Mouse (Mus musculus) monocyte, adult 2 months (primary cell): ENCODE measurements around the gene Kcnip2.

Experiments used
- DNase-seq, 2 experiments: peaks; one replicate each; pipeline ENCODE4 v3.0.0; 2022; ENCODE audit warnings: low spot score in 2 of 2, low read depth in 1 of 2

Gene Kcnip2

DNA sequence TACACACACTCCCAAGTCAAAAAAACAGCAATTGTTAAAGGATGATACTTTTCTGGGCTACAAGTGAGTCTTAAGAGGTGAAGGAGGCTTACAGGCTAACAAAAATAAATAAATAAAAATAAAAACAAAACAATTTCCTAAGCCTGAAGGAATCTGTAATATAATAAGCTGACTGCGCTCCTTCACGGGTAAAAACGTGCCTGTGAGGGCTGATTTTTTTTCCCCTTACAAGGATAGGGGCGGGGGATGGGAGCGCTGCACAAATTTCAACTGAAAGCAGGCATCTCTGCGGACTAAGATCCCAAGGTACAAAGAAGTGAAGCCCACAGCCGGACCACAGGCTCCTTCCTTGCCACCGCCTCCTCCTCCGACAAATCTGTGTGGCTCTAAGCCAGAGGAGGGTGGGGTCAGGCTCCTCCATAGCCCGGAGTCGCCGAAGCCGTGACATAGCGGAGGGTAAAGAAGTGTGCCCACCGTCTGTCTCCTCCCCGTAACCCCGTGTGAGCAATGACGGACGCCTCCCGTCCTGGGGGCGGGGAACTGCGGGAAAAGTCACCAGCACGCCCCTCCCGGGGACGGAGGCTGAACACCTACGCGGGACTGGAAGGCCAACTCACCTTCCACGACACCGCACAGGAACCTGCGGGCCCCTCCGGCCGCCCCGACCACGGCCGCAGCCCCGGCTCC is 33.4 kb downstream of the Kcnip2 start:
- peak; percentile 32 to 40 for DNase-seq

- DNase-seq = no peak
These were observed 34.2 kb downstream of the Kcnip2 start for GRCm38 (mm10) chr19:45781676-45782075.

DNA sequence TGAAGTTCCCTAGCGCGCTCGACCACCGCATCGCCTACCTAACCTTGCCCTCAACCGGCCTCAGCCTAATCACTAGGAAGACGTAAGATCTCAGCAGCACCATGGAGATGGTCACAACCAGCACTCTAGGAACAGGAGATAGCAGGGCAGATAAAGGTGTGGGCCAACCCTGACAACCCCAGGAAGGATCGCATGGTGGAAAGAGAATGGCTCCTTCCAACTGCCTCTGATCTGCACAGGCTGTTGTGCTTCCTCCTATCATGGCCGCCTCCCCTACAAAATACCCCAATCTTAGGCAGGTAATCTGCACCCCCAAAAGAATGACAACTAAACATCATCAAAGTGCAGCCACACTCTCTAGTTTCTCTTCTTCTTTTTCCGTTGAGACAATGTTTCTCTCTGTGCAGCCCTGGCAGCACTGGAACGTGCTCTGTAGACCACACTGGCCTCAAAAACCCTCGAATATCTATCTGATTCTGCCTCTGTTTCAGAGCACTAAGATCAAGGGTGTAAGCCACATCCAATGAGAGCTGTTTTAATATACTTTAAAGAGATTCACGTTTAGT is 35.4 kb downstream of the Kcnip2 start:
- DNase-seq = no peak

GRCm38 (mm10) chr19:45775486-45775885 is 40.4 kb downstream of the Kcnip2 start:
- no peak for DNase-seq

DNA sequence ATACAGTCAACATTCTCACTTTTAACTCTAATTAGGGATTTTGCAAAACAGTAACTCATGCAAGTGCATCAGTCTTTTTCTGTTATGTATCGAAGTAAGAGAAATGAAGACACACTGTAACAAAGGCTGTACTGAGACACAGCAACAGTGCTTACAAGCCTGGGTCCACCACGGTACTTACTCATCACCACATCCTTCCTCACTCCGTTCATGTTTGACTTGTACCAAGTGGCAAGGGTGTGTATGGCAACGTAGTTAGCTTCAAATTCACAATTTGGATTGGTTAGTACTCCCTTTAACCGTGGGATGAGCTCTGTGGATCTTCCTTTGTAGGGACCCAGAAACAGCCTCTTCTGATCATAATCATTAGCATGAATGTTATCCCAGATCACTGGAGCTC is 44.4 kb downstream of the Kcnip2 start:
- DNase-seq = no peak

DNA sequence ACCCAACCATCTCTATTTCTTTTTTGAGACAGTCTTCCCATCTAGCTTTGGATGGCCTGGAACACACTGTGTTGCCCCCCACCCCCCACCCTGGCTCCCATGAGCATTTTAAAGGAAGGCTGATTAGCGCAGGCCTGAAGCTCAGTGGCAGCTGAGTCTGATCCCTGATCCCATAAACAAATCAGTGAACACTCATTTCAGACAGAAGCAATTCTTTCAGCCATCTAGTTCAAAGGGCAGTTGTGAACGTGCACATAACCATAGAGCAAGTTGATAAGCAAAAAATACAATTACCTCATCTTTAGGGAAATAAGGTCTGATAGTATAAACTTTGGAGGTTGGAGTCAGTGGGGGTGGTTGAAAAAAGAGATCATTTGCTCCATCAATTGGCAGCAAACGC is 55.1 kb downstream of the Kcnip2 start:
- DNase-seq = no peak

DNA sequence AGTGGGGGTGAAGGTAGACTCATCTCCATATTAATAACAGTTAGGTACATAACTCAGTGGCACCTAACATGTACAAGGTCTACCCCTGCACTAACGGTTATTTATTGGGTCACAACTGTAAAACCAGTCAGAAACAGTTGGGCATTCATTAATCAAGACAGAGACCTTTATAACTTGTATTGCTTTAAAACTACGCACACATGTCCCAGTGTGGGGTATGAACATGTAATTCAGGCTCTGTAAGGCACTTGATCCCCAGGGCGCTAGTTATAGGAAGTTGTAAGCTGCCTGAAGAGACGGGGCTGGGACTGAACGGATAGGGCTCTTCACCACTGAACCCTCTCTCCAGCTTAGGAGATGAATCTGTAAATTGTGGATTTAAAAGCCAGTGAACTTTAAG is 57.2 kb downstream of the Kcnip2 start:
- no peak for DNase-seq

GRCm38 (mm10) chr19:45753551-45753950 is 62.3 kb downstream of the Kcnip2 start:
- DNase-seq = no peak

GRCm38 (mm10) chr19:45751881-45752280 is 64.0 kb downstream of the Kcnip2 start:
- no peak for DNase-seq

GRCm38 (mm10) chr19:45749243-45750043 is 66.4 kb downstream of the Kcnip2 start, which contains the start of gene Npm3:
Gene Npm3 (minus strand): TSS chr19:45749591.
- DNase-seq = peak; percentile 21 to 56

GRCm38 (mm10) chr19:45748691-45749242 is 67.1 kb downstream of the Kcnip2 start:
- DNase-seq = no peak

- no peak for DNase-seq
These were observed 67.7 kb downstream of the Kcnip2 start for GRCm38 (mm10) chr19:45748206-45748605.

GRCm38 (mm10) chr19:45747028-45747867 is 68.6 kb downstream of the Kcnip2 start:
- peak; percentile 59 to 82 for DNase-seq

- peak; percentile 17 to 54 for DNase-seq
These were observed 69.5 kb downstream of the Kcnip2 start for GRCm38 (mm10) chr19:45746153-45747020.

- no peak for DNase-seq
These were observed 70.3 kb downstream of the Kcnip2 start for GRCm38 (mm10) chr19:45745344-45746152.

DNA sequence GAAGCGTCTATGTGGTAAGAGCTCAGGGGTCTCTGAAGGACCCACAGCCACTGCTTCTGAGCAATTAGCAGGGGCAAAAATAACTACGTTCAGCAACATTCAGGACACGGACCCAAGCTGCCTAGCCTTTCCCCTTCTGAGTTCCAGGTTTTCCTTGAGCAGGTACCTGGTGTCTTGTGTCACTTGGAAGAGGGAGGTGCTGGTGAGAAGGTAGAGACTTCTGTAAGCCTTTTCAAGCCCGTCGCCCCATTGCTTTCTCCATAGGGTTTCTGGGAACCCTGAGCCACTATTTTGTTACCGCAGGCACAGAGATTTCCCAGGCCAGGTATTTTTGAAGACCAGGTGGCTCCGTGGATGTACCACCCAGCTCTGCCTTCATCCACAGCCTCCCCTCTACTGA is 72.2 kb downstream of the Kcnip2 start:
- no peak for DNase-seq

DNA sequence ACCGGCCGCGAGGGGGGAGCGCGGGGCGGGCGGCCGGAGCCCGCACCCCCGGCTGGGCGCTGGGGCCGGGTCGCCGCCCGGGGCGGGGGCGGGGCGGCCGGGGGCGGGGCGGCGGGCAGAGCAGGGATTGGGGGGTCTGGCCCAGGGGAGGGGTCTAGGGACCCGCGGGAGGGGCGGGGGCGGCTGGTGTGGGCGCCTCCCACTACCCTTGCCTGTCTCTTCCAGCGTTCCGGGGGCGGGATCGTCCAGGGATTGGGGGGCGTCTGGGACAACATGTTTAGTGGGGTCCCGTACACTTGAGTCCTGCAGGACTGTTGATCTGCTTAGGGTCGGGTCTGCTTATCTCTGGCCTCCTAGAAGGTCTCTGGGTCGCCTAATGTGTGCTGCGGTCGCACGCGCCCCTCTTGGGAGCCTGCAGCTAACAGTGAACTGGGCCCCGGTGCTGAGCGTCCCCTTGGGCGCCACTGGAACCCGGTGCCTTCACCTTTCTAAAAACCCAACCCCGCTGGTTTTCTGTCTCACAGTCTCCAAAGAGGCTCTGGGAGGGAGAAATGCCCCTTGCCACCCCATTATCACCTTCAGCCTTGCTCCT is 72.8 kb downstream of the Kcnip2 start:
- DNase-seq = no peak

DNA sequence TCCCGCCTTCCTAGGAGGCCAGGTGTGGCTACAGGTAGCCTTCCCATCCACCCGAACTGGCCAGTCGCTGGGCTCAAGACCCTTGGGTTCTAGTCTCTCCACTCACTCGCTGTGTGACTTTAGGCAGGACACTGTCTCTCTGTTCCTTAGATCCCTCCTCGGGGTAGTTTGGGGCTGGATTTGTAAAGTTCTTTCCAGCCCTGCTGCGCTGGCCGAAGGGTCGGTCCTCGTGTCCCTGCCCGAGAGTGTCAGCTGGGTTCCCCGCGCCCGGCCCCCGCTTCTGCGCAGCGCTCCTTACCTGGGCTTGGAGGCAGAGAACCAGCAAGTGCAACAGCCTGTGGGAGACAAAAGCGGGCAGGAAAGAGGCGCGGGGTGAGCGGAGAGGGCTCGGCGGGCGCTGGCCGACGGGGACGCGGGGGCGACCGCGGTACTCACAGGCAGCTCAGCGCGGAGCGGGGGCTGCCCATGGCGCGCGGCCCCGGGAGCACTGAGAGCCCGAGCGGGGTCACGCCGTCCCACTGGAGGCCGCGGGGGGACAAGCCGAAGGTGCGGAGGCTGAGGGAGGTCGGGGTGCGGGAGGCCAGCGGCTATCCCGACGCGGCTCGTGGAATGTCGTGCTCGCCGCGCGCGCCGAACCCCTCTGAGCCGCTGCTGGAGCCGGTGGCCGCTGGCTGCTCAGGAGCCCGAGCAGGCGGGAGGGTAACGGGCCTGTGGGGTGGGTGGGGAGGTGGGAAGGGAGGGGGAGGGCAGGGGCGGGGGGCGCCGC is 73.5 kb downstream of the Kcnip2 start, which contains the start of gene Fgf8:
Gene Fgf8, minus strand, starts transcription at position 698 of the 766 bp plus-strand sequence.
- no peak for DNase-seq
